Comparison of ENCODE assay signal across 19 mouse cellular contexts in the genomic region with DNA sequence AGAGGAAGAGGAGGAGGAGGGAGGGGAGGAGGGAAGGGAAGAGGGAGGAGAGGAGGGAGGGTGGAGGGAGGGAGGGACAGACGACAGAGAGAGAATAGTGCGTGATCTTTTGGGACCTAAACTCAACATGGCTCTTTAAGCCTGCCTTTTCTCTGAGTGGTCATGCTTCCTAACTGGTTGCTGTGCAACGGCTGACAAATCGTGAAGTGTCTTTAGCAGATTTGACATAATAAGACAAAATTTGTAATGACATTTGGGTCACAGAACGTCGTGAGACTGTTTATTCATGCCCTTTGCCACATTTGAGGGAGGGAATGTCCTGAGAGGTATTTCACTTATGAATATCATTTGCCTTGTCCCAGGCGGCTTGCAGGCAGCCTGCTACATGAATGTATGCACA.
"Had no signal": no experiment of that assay in that cellular context is flagged by ENCODE, and none has a peak within 500 bp of the region (broad histone marks: within the 10 kb centered on the region; RNA-seq: fewer than 3 reads in every experiment).

No protein-coding gene starts in this region.

- H3K27ac ChIP-seq: liver, embryonic 13.5 days; liver, embryonic 15.5 days; lung, embryonic 15.5 days; macrophage; midbrain, embryonic 15.5 days; neural tube, embryonic 12.5 days; stomach, embryonic 15.5 days; stomach, postnatal 0 days had no signal

- H3K9me3 ChIP-seq: liver, embryonic 13.5 days; liver, embryonic 15.5 days; lung, embryonic 15.5 days; midbrain, embryonic 15.5 days; neural tube, embryonic 12.5 days; stomach, embryonic 15.5 days had no signal

- H3K36me3 ChIP-seq: liver, embryonic 13.5 days; liver, embryonic 15.5 days; lung, embryonic 15.5 days; midbrain, embryonic 15.5 days; neural tube, embryonic 12.5 days; stomach, embryonic 15.5 days had no signal

- H3K4me2 ChIP-seq: liver, embryonic 11.5 days; liver, embryonic 13.5 days; liver, embryonic 15.5 days; lung, embryonic 15.5 days; midbrain, embryonic 15.5 days; neural tube, embryonic 12.5 days; stomach, embryonic 15.5 days had no signal

- H3K4me3 ChIP-seq: liver, embryonic 13.5 days; liver, embryonic 15.5 days; lung, embryonic 15.5 days; megakaryocyte, embryonic 14.5 days; midbrain, embryonic 15.5 days; neural tube, embryonic 12.5 days; stomach, embryonic 15.5 days had no signal

- H3K27me3 ChIP-seq: lung, embryonic 15.5 days; midbrain, embryonic 15.5 days; neural tube, embryonic 12.5 days had no signal

- H3K4me1 ChIP-seq: liver, embryonic 15.5 days; megakaryocyte, embryonic 14.5 days had no signal

- DNase-seq: liver, embryonic 13.5 days; liver, postnatal 0 days; lung, adult 2 months; lung, postnatal 14 days; lung, postnatal 36 days; right cerebral cortex, postnatal 14 days; thymus, adult 2 months; thymus, postnatal 14 days; thymus, postnatal 36 days had no signal

- ATAC-seq: liver, postnatal 0 days; lung, postnatal 0 days; midbrain, embryonic 15.5 days had no signal

- H3K9ac ChIP-seq: liver, embryonic 13.5 days; liver, embryonic 15.5 days; liver, postnatal 0 days; lung, embryonic 15.5 days; midbrain, embryonic 15.5 days; neural tube, embryonic 12.5 days; stomach, embryonic 15.5 days had no signal
